Mouse (Mus musculus) layer of hippocampus, postnatal 14 days (tissue): ENCODE results near the gene Tfcp2. TPM values are rescaled to one million over a fixed set of nuclear protein-coding genes. Genes with fewer than 3 reads are reported as not detected.

Experiments
- DNase-seq, 2 experiments: peaks; one replicate each; pipeline ENCODE4 v3.0.0; 2021 to 2022; ENCODE audit warnings: low spot score in 2 of 2, mixed read lengths in 1 of 2
- total RNA-seq, 2 experiments: library from RNA; stranded (reverse); gene quantifications; 2 replicates each; pipeline ENCODE4 v1.2.3; 2021

The Tfcp2 gene
- total RNA-seq, 2 experiments from 2014 or later: 31.1 to 31.6 TPM

DNA sequence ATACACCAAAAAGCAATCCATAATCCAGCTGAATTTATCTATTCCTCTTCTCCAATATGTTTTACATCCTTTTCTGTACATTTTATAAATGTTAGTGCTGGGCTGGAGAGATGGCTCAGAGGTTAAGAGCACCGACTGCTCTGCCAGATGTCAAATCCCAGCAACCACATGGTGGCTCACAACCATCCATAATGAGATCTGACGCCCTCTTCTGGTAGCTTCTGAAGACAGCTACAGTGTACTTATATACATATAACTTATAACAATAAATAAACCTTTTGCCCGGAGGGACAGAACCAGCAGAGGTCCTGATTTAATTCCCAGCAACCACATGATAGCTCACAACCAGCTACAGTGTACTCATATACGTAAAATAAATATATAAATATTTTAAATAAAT lies 103.2 kb downstream of the Tfcp2 start:
- no peak for DNase-seq

Other genes with a start within 250 kb of the Tfcp2 start
- gene Mettl7a1, start 247.9 kb downstream of the Tfcp2 start, total RNA-seq: 10 to 100 TPM; 22.3 to 26.8 TPM
- not detected for gene Mettl7a3, start 217.1 kb downstream of the Tfcp2 start, total RNA-seq
- gene Methig1, start 198.9 kb downstream of the Tfcp2 start, total RNA-seq: not detected
- under 1 TPM; 0.37 to 0.55 TPM for gene Mettl7a2, start 198.8 kb downstream of the Tfcp2 start, total RNA-seq
- not detected for gene Higd1c, start 187.5 kb downstream of the Tfcp2 start, total RNA-seq
- gene Gm5475, start 129.9 kb downstream of the Tfcp2 start, total RNA-seq: not detected
- 10 to 100 TPM; 61.4 to 65.1 TPM for gene Slc11a2, start 126.9 kb downstream of the Tfcp2 start, total RNA-seq
- gene Letmd1, start 83.0 kb downstream of the Tfcp2 start, total RNA-seq: 10 to 100 TPM; 61.1 to 66.6 TPM
- 10 to 100 TPM; 27.6 to 28.9 TPM for gene Csrnp2, start 56.5 kb downstream of the Tfcp2 start, total RNA-seq
- 10 to 100 TPM; 93.9 to 99.1 TPM for gene Pou6f1, start 48.0 kb upstream of the Tfcp2 start, total RNA-seq
- 100 to 1,000 TPM; 105 to 107 TPM for gene Dazap2, start 63.3 kb upstream of the Tfcp2 start, total RNA-seq
- gene Smagp, start 84.9 kb upstream of the Tfcp2 start, total RNA-seq: 1 to 10 TPM; 2.1 to 2.7 TPM
- 1 to 10 TPM; 4.6 to 5.0 TPM for gene Bin2, start 117.5 kb upstream of the Tfcp2 start, total RNA-seq
- 1 to 10 TPM; 1.7 to 1.9 TPM for gene Cela1, start 135.9 kb upstream of the Tfcp2 start, total RNA-seq
- 1 to 10 TPM; 2.0 to 2.1 TPM for gene Galnt6, start 177.4 kb upstream of the Tfcp2 start, total RNA-seq
- gene Slc4a8, start 209.7 kb upstream of the Tfcp2 start, total RNA-seq: 10 to 100 TPM; 79.1 to 82.0 TPM